Mouse (Mus musculus) spleen, adult 12 weeks (tissue): Measurements from ENCODE around the gene Prdx5.
A peak's percentile ranks its signal among the peaks of the same experiment; 100 is the strongest.

ENCODE experiments used
- DNase-seq: peaks from one replicate; pipeline ENCODE4 v3.0.0; 2022; ENCODE audit warnings: low spot score

Prdx5 gene

DNA sequence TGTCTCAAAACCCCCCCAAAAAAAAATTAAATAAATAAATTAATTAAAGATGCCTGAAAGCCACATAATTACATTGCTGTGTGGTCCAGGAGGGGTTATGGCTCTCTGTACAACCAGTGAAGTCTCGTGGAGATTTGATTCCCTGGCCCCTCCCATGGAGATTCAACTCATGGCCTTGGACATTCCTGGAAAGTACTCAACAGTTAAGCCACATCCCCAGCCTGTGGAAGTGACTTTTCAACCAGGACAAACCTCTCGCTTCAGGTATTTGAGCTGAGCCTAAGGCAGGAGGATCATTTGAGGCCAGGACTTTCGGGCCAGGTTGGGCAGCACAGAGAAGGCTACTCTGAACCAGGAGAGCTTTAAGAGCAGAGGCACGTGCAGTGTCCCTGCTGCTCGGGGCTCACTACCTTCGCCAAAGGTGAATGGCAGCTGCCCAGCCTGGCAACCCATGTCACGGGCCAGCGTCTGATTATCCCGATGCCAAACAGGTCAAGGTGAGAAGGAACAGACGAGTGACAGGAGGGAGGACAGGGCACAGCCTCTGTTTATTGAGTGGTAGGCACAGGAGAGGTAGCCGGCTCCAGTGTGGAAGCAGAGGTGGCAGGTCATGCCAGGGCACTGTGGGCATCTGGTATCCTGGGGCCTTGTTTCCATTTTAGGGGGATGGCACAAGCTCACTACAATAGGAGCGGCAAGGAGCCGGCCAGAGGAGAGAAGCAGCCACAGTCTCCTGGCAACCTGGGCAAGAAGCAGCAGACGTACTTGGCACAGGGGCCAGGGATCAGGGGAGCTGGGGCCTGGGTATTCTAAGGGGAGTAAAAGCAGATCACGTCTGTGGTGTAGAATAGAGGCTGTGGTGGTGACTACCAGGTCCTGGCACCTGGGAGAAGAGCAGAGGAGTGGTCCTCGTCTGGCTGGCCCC, 27.9 kb upstream of the Prdx5 start:
- no peak for DNase-seq

DNA sequence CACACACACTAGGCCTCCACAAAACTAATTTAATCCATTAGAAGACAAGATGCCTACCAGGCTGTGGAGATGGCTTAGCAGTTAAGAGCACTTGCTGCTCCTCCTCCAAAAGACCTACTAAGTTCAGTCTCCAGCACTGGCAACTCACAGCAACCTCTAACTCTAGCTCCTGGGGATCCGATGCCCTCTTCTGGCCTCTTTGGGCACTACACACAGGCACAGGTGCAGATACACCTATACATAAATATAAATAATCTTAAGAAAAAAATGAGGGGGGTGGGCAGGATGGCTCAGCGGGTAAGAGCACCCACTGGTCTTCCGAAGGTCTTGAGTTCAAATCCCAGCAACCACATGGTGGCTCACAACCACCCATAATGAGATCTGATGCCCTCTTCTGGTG, 26.4 kb upstream of the Prdx5 start:
- no peak for DNase-seq

- no peak for DNase-seq
Measured at GRCm38 (mm10) chr19:6934195-6934977, 24.5 kb upstream of the Prdx5 start, which contains the start of gene Kcnk4. TSS of gene Kcnk4 (minus strand) at chr19:6934515.

DNA sequence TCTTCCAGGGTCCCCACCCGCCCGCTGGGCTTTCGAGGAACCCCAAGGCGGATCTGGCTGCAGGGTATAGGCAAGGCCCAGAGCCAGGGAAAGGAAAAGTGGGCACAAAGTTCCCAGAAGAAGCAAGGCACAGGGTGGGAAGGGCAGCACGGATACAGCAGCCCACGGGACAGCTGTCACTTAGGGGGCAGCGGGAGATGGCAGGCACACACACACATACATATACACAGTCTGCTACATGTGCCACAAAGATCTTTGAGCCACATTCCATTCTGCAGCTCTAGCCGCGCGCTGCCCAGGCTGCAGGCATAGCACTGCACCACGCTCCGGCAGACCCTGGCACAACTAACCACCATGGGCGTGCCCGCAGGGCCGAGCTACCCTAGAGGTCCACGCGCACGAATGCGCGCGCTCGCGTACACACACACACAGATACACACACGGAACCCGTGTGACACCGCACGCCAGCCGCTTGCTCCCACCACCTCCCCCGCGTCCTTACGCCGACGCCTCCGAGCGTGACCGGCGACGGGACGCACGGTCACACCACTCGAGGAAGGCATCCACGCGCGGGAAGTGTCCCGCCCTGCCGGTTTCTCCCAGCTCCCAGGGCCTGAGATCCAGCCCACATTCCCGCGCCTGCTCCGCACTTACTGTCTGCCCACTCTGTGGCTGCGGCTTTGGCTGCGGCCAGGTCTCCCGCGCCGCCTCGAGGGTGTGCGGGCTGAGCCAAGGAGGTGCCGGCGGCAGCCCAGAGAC, 23.7 kb upstream of the Prdx5 start:
- no peak for DNase-seq

DNA sequence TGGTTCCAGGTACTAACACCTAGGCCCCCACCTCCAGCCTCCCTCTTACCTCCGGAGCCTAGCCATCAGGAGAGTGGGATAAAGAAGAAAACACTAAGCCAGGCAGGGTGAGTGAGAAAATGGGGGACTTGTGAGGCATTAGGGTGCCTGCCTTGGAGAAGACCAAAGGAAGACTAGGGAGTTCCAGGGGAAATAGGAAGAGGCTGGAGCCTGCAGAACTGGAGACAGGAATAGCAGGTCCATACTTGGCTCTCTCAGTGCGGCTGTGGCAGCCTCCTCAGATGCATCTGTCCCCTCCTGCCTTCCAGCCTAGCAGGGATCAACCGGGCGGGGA, 23.2 kb upstream of the Prdx5 start:
- no peak for DNase-seq

DNA sequence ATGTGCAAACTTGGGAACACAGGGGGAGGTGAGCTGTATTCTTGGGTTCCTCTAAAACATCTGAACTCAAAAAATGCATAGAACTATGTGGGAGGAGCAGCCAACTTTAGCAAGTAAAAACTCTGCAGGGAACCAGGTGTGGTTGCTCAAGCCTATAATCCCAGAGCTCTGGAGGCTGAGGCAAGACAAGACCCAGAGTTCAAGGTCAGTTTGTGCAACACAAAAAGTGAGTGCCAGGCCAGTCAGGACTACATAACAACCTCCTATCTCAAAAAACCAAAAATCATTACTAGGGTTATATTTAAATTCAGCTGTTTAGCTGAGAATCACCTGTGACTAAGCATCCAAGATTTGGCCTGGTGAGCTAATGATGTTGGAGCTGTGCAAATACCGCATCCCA, 22.1 kb upstream of the Prdx5 start:
- no peak for DNase-seq

GRCm38 (mm10) chr19:6931002-6931401, 21.1 kb upstream of the Prdx5 start:
- DNase-seq, result no peak

GRCm38 (mm10) chr19:6928080-6928479, 18.2 kb upstream of the Prdx5 start:
- DNase-seq, result no peak

DNA sequence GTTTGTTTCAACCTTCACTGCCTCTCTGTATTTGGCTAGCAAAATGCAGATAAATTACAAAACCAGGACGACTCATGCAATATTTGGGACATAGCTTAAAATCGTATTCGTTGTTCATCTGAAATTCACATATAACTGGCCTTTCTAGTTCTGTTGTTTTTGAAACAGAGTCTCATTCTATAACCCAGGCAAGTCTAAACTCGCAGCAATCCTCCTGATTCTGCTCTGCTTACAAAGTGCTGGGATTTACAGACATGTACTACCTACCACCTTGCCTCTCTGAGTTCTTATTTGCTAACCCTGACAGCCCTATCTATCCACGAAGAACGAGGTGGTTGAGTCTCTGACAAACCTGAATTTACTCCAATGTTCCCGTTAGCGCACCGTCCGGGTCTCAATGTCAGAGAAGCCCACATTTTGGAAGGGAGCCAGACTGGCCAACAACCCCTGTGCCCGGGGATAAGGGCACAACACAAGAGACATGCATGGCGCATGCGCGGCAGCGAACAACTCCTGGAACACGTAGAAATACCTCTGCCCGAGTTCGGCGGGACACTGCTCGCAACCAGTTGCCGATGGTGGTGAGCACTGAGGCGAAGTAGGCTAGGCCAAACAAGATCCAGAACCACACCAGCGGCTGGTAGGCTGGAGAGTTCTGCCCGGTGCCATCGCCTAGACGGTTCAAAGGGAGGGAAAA, 16.8 kb upstream of the Prdx5 start:
- DNase-seq, result no peak

DNA sequence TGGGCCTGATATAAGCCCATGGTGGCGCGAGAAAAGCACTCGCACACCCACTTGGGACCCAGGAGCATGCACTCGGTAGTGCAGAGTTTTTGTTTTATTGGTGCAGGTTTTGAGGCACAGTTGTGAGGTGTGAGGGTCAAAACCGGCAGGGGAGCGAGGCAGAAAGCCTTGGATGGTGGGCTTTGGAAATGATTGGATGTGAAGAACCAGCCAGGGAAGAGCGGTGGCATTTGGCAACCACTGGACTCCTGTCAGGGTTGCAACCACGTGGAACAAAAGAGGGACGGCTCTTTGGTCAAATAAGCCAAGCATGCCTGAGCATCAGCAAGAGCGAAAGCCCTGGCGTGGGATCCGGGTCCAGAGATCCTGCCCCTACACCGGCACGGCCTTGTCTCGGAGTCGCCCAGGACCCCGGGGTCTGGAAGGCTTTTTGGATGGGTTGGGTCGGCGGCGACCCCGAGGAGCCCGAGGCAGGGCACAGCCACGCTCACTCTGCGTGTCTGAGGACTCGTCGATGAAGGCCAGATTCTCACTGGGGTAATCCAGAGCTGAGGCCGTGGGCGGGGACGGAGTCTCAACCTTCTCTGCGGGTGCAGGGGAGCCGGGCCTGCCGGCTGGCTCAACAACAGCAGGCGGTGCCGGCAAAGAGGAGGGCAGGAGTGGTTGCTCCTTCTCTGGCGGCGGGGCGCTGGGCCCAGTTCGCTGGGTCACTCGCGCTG, 15.9 kb upstream of the Prdx5 start:
- no peak for DNase-seq

- no peak for DNase-seq
Measured at GRCm38 (mm10) chr19:6925307-6925573, 15.3 kb upstream of the Prdx5 start, which contains the start of gene Catsperz. TSS of gene Catsperz (minus strand) at chr19:6925380.

GRCm38 (mm10) chr19:6924461-6925306, 14.8 kb upstream of the Prdx5 start:
- peak; percentile 64 for DNase-seq

- DNase-seq, result no peak
Measured at GRCm38 (mm10) chr19:6922901-6923735, 13.2 kb upstream of the Prdx5 start.

- peak; percentile 100 for DNase-seq
Measured at GRCm38 (mm10) chr19:6921647-6922567, 12.0 kb upstream of the Prdx5 start, which contains the start of gene Esrra. TSS of gene Esrra (minus strand) at chr19:6921813.

DNA sequence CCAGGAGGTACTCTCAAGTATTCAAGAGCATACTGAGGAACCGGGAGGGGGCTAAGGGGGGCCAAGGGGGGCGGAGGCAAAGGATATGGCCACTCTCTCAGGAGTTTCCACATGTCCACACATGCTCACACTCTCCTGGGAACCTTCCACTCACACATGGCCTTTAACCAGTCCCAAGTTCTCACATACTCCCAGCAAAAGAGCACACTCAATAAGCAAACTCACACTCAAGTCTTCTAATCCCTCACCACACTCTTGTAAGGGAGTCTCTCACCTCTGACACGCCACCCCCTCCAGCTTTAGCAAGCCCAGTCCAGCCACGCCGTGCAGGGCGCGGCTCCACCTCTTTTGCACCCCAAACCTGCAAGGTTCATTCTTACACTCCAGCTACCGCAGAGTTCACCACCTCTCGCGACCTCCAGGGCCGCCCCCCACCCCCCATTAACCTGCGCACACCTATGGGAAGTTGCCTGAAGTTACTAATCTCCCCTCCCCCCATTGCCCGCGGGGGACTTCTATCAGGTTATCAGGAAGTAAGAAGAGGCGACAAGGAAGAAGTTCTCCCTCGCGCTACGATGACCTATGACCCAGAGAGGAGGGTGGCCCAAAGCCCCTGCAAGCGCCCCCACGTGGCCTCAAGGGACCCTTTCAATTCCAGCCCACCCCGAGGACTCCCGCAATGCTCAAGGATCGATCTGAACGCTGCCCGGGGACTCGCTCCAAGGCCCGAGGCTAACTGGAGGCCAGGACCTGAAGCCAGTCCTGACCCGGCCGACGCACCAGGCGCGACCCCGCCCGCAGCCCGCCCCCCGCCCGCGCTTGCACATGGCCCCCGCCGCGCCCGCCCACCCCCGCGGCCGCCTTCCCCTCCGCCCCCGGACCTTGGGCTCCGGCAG, 11.1 kb upstream of the Prdx5 start:
- DNase-seq, result no peak

DNA sequence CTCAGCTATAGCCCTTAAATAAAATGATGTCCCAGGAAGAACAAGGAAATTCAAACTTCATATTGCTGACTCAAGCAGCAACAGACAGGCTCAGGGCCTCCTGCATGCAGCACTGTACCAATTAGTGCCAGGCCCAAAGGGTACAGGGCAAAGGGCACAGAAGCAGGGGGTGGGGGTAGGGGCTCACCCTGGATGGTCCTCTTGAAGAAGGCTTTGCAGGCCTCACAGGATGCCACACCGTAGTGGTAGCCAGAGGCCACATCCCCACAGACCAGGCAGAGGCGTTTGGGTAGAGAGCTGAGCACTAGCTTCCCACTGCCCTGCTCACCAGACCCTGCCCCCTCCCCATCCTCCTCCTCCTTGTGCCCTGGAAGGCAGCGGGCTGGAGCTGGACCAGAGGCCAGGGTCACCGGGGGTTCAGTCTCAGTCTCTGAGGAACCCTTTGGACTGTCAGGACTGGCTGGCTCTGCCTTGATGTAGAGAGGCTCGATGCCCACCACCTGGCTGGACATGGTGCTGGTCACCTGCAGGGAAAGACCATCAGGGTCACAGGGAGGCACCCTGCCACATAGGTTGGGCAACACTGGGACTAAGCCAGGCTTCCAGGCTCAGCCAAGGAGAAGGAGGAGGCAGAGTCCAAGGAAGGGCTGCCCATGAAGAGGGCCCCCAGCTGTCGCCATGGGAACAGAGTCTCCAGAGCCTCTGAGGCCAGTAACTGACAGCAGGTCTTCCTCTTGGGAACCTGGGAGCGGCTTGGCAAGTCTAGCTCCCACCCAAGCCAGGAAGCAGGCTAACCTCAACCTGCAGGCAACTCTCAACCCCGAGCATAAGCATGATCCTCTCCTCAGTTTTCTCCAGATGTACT, 10.2 kb upstream of the Prdx5 start:
- no peak for DNase-seq
